In the genomic region with DNA sequence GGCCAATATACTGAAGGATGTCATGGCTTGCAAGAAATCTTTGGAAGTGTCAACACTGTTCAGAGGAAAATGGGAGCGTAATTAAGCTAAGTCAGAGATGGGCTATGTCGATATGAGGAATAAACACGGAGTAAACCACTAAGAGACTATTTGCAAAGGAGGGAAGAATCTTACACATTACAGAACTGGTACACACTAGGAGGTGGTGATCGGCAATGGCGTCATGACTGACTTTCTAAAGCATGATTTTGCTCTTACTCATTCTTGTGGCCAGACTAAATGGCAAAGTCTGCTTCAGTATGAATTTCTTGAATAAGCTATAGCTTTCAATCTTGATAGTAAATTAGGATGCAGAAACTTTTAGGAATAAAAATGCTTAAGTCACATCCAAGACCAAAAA, we compare ENCODE assay signal across 8 mouse cellular contexts. TPM values are rescaled to one million over a fixed set of nuclear protein-coding genes. Genes with fewer than 3 reads are reported as not detected.
DNase-seq lines count a peak whose midpoint lies in the region; ATAC-seq and TF ChIP-seq lines count a peak whose summit lies in the region.

No protein-coding gene starts in this region.

- peaks cover 15% of the 10 kb centered on the region for H3K4me1 ChIP-seq in forebrain, embryonic 10.5 days
- peaks cover 4% of the 10 kb centered on the region for H3K4me1 ChIP-seq in forebrain, embryonic 16.5 days (replicated peaks; ENCODE audit: control insufficient read depth, insufficient read depth, low read length)
- H3K4me1 ChIP-seq in lung, postnatal 0 days (ENCODE audit: insufficient read depth, low read depth, low read length) = no peaks in the 10 kb centered on the region
- no peaks in the 10 kb centered on the region; the same call in 1 of the 2 replicates for H3K4me1 ChIP-seq in limb, embryonic 11.5 days (ENCODE audit: control insufficient read depth, insufficient read depth, low read length)
- H3K4me1 ChIP-seq in stomach, embryonic 16.5 days (ENCODE audit: control insufficient read depth, insufficient read depth, low read length) = peaks cover 6% of the 10 kb centered on the region

- no peak for TF ChIP-seq EP300 in lung, postnatal 0 days (IDR thresholded peaks at IDR 0.05)

- H3K36me3 ChIP-seq in forebrain, embryonic 10.5 days (replicated peaks) = peaks cover 20% of the 10 kb centered on the region
- H3K36me3 ChIP-seq in forebrain, embryonic 16.5 days (ENCODE audit: control insufficient read depth, insufficient read depth) = no peaks in the 10 kb centered on the region
- no peaks in the 10 kb centered on the region for H3K36me3 ChIP-seq in lung, postnatal 0 days (ENCODE audit: insufficient read depth, low read length)
- H3K36me3 ChIP-seq in limb, embryonic 11.5 days (ENCODE audit: control insufficient read depth, insufficient read depth, low read length) = no peaks in the 10 kb centered on the region
- H3K36me3 ChIP-seq in stomach, embryonic 16.5 days (ENCODE audit: control insufficient read depth, insufficient read depth, low read length) = no peaks in the 10 kb centered on the region

- TF ChIP-seq CTCF in lung, postnatal 0 days (IDR thresholded peaks at IDR 0.05) = no peak

- H3K27ac ChIP-seq in forebrain, embryonic 10.5 days = no peak overlapping the region
- no peak overlapping the region for H3K27ac ChIP-seq in forebrain, embryonic 16.5 days (ENCODE audit: low read length)
- no peak overlapping the region for H3K27ac ChIP-seq in lung, postnatal 0 days (ENCODE audit: low read length)
- no peak overlapping the region for H3K27ac ChIP-seq in limb, embryonic 11.5 days (replicated peaks; ENCODE audit: low read depth, low read length)
- H3K27ac ChIP-seq in stomach, embryonic 16.5 days (ENCODE audit: low read length) = no peak overlapping the region

- no peaks in the 10 kb centered on the region for H3K27me3 ChIP-seq in forebrain, embryonic 10.5 days (ENCODE audit: poor library complexity, severe bottlenecking)
- H3K27me3 ChIP-seq in forebrain, embryonic 16.5 days (replicated peaks; ENCODE audit: control insufficient read depth, insufficient read depth, low read length) = no peaks in the 10 kb centered on the region
- H3K27me3 ChIP-seq in lung, postnatal 0 days (replicated peaks; ENCODE audit: insufficient read depth, low read length) = no peaks in the 10 kb centered on the region
- H3K27me3 ChIP-seq in limb, embryonic 11.5 days (ENCODE audit: control insufficient read depth, insufficient read depth, low read length) = no peaks in the 10 kb centered on the region
- no peaks in the 10 kb centered on the region for H3K27me3 ChIP-seq in stomach, embryonic 16.5 days (ENCODE audit: control insufficient read depth, insufficient read depth, low read length)

- H3K4me2 ChIP-seq in forebrain, embryonic 16.5 days (ENCODE audit: low read length) = no peak overlapping the region
- peak overlapping the region; percentile 70; the same call in 1 of the 2 replicates for H3K4me2 ChIP-seq in lung, postnatal 0 days (replicated peaks; ENCODE audit: low read depth, low read length)
- H3K4me2 ChIP-seq in limb, embryonic 11.5 days (ENCODE audit: low read depth, severe bottlenecking) = peak overlapping the region; percentile 22; the same call in 1 of the 2 replicates
- peak overlapping the region; percentile 64 for H3K4me2 ChIP-seq in stomach, embryonic 16.5 days (ENCODE audit: low read depth, low read length)

- no peak overlapping the region for H3K9ac ChIP-seq in forebrain, embryonic 16.5 days (replicated peaks; ENCODE audit: low read depth, low read length)
- no peak overlapping the region for H3K9ac ChIP-seq in lung, postnatal 0 days (replicated peaks; ENCODE audit: low read depth)
- no peak overlapping the region for H3K9ac ChIP-seq in limb, embryonic 11.5 days (ENCODE audit: low read length)
- no peak overlapping the region for H3K9ac ChIP-seq in stomach, embryonic 16.5 days (ENCODE audit: low read length)

- no peaks in the 10 kb centered on the region for H3K9me3 ChIP-seq in forebrain, embryonic 10.5 days
- H3K9me3 ChIP-seq in forebrain, embryonic 16.5 days (ENCODE audit: control insufficient read depth, low read length) = no peaks in the 10 kb centered on the region
- no peaks in the 10 kb centered on the region for H3K9me3 ChIP-seq in lung, postnatal 0 days (ENCODE audit: low read length)
- no peaks in the 10 kb centered on the region for H3K9me3 ChIP-seq in limb, embryonic 11.5 days (ENCODE audit: control insufficient read depth, low read length)
- H3K9me3 ChIP-seq in stomach, embryonic 16.5 days (replicated peaks; ENCODE audit: control insufficient read depth, low read length) = no peaks in the 10 kb centered on the region

- ATAC-seq in forebrain, embryonic 16.5 days = no peak
- ATAC-seq in lung, postnatal 0 days = no peak
- ATAC-seq in limb, embryonic 11.5 days (ENCODE audit: insufficient number of reproducible peaks, low FRiP score, low TSS enrichment, low read depth) = no peak
- ATAC-seq in stomach, embryonic 16.5 days (ENCODE audit: insufficient read depth, low FRiP score) = no peak

- H3K4me3 ChIP-seq in forebrain, embryonic 10.5 days = peak overlapping the region; percentile 91
- H3K4me3 ChIP-seq in forebrain, embryonic 16.5 days (replicated peaks; ENCODE audit: low read length) = no peak overlapping the region
- no peak overlapping the region for H3K4me3 ChIP-seq in lung, postnatal 0 days (ENCODE audit: low read depth, low read length)
- H3K4me3 ChIP-seq in limb, embryonic 11.5 days (ENCODE audit: low read depth, low read length) = no peak overlapping the region
- H3K4me3 ChIP-seq in stomach, embryonic 16.5 days (replicated peaks; ENCODE audit: low read length) = no peak overlapping the region

- no peak for DNase-seq in forebrain, embryonic 10.5 days (ENCODE audit: extremely low spot score, low spot score)
- no peak for DNase-seq in lung, postnatal 0 days (ENCODE audit: low spot score)
- DNase-seq in lung, postnatal 36 days = no peak
- DNase-seq in limb, embryonic 11.5 days (ENCODE audit: low spot score) = no peak
- no peak for DNase-seq in spleen, adult 18-20 months
- DNase-seq in frontal cortex, postnatal 25 days (ENCODE audit: low spot score in 2 of 2) = no peak

- WGBS in forebrain, embryonic 10.5 days = 79% methylated on average over 5 of the region's 5 CpGs
- WGBS in forebrain, embryonic 16.5 days = 74% methylated on average over 5 of the region's 5 CpGs
- 71% methylated on average over 5 of the region's 5 CpGs for WGBS in lung, postnatal 0 days
- 80% methylated on average over 5 of the region's 5 CpGs for WGBS in limb, embryonic 11.5 days
- WGBS in stomach, embryonic 16.5 days = 67% methylated on average over 5 of the region's 5 CpGs

RNA-seq across cellular contexts. Expression of a gene that starts 1.0 kb away (rescaled TPM):
- polyA plus RNA-seq in forebrain, embryonic 10.5 days (2016; fragmentation: Nextera tagmentation; extraction: Ambion mirVana) = 10.7 and 10.9 TPM in 2 replicates
- 7.2 and 9.0 TPM in 2 replicates for polyA plus RNA-seq in forebrain, embryonic 16.5 days (2015; fragmentation: Nextera tagmentation; extraction: Ambion mirVana)
- 7.4 and 8.9 TPM in 2 replicates for polyA plus RNA-seq in lung, postnatal 0 days (2015; fragmentation: Nextera tagmentation; extraction: Ambion mirVana)
- 15.7 and 16.4 TPM in 2 replicates for polyA plus RNA-seq in limb, embryonic 11.5 days (2014; fragmentation: Nextera tagmentation; extraction: Ambion mirVana)
- polyA plus RNA-seq in stomach, embryonic 16.5 days (2015; fragmentation: Nextera tagmentation; extraction: Ambion mirVana) = 7.5 and 9.5 TPM in 2 replicates

RNA-seq across cellular contexts. Expression of a gene that starts 1.1 kb away (rescaled TPM):
- polyA plus RNA-seq in forebrain, embryonic 10.5 days (2016; fragmentation: Nextera tagmentation; extraction: Ambion mirVana) = 23.9 and 26.8 TPM in 2 replicates
- polyA plus RNA-seq in forebrain, embryonic 16.5 days (2015; fragmentation: Nextera tagmentation; extraction: Ambion mirVana) = 25.0 and 25.1 TPM in 2 replicates
- polyA plus RNA-seq in lung, postnatal 0 days (2015; fragmentation: Nextera tagmentation; extraction: Ambion mirVana) = 17.0 and 21.9 TPM in 2 replicates
- polyA plus RNA-seq in limb, embryonic 11.5 days (2014; fragmentation: Nextera tagmentation; extraction: Ambion mirVana) = 35.9 and 38.1 TPM in 2 replicates
- 29.6 and 31.3 TPM in 2 replicates for polyA plus RNA-seq in stomach, embryonic 16.5 days (2015; fragmentation: Nextera tagmentation; extraction: Ambion mirVana)

RNA-seq across cellular contexts. Expression of a gene that starts 19.2 kb away (rescaled TPM):
- 25.1 and 29.1 TPM in 2 replicates for polyA plus RNA-seq in forebrain, embryonic 10.5 days (2016; fragmentation: Nextera tagmentation; extraction: Ambion mirVana)
- 29.8 and 30.7 TPM in 2 replicates for polyA plus RNA-seq in forebrain, embryonic 16.5 days (2015; fragmentation: Nextera tagmentation; extraction: Ambion mirVana)
- 30.1 and 30.3 TPM in 2 replicates for polyA plus RNA-seq in lung, postnatal 0 days (2015; fragmentation: Nextera tagmentation; extraction: Ambion mirVana)
- 34.5 and 40.1 TPM in 2 replicates for polyA plus RNA-seq in limb, embryonic 11.5 days (2014; fragmentation: Nextera tagmentation; extraction: Ambion mirVana)
- 31.9 and 32.5 TPM in 2 replicates for polyA plus RNA-seq in stomach, embryonic 16.5 days (2015; fragmentation: Nextera tagmentation; extraction: Ambion mirVana)
